Mouse (Mus musculus): ENCODE measurements at regions not wholly inside any gene's neighbourhood (a gene's known extent, or its start where the extent isn't known, plus 50 kb on each side); places are given as distances from the start of the nearest gene placed in this dataset.

- TF ChIP-seq CTCF (IDR thresholded peaks at IDR 0.05; ENCODE audit: low read depth, low read length) (no peak), EP300 (IDR thresholded peaks at IDR 0.05; ENCODE audit: insufficient read depth, low read depth, low read length) (no peak), POLR2A (IDR thresholded peaks at IDR 0.05; ENCODE audit: insufficient read depth, low read length) (no peak)
These were observed 207.4 kb upstream of the Hs6st1 start for GRCm38 (mm10) chr1:35860779-35861178.

Data from ES-Bruce4 (cell line).